Mouse (Mus musculus) liver, embryonic 14.5 days (tissue): Measurements from ENCODE around the gene Gstt4.

Experiments
- CTCF ChIP-seq: IDR thresholded peaks from 2 replicates; pipeline ENCODE4 v1.5.1; 2016; ENCODE audit warnings: antibody characterized with exemption, low read depth, control low read depth
- EP300 ChIP-seq: IDR thresholded peaks from 2 replicates; pipeline ENCODE4 v1.6.1; 2016; ENCODE audit warnings: antibody characterized with exemption, low read depth

DNA sequence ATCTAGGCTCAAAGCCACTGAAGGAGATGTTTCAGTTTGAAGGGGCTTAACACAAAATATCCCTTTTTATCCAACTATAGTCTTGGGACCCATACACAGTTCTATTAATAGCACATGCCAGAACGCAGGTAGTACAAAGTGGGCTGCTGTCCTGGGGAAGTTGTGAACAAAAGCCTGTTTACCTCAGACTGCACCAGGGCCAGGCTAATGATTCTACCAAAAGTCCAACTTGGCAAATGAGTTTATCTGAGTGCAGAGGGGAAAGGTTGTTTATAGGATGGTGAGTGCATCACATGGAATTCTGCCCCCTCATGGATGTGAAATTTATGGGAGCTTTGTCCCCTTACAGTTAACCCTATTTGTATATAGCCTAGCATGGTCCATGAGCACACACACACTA lies 22.5 kb upstream of the Gstt4 start:
- TF ChIP-seq EP300 (no peak), CTCF (no peak)
